Mouse (Mus musculus): ENCODE results near the gene Mafk. TPM values are rescaled to one million over a fixed set of nuclear protein-coding genes. Genes with fewer than 3 reads are reported as not detected.

Mafk gene
- polyA plus RNA-seq (2017; shearing (Covaris generic)) = 107 TPM

GRCm38 (mm10) chr5:139791227-139792158, at the start of gene Mafk:
Gene Mafk, plus strand, starts transcription at chr5:139791513.

GRCm38 (mm10) chr5:139775216-139775926, 15.9 kb upstream of the Mafk start, which contains the start of gene Ints1:
Gene Ints1, minus strand, starts transcription at chr5:139775674.

GRCm38 (mm10) chr5:139819538-139820181, 28.3 kb downstream of the Mafk start, which contains the start of gene Tmem184a:
Gene Tmem184a, minus strand, starts transcription at chr5:139819917.

GRCm38 (mm10) chr5:139826357-139827055, 35.2 kb downstream of the Mafk start, which contains the start of the genes Gm26938 and Psmg3:
Gene Gm26938, minus strand, starts transcription at chr5:139826407.
Gene Psmg3, minus strand, starts transcription at chr5:139826885.

Other genes with a start within 250 kb of the Mafk start
- gene Uncx, start 248.0 kb upstream of the Mafk start, polyA plus RNA-seq (2017; shearing (Covaris generic)) = 0.68 TPM
- not detected for gene Micall2, start 55.2 kb upstream of the Mafk start, polyA plus RNA-seq (2017; shearing (Covaris generic))
- 43.8 TPM for gene Ints1, start 15.8 kb upstream of the Mafk start, polyA plus RNA-seq (2017; shearing (Covaris generic))
- not detected for gene Tmem184a, start 28.4 kb downstream of the Mafk start, polyA plus RNA-seq (2017; shearing (Covaris generic))
- gene Gm26938, start 34.9 kb downstream of the Mafk start, polyA plus RNA-seq (2017; shearing (Covaris generic)) = not detected
- 19.9 TPM for gene Psmg3, start 35.4 kb downstream of the Mafk start, polyA plus RNA-seq (2017; shearing (Covaris generic))
- gene Elfn1, start 116.4 kb downstream of the Mafk start, polyA plus RNA-seq (2017; shearing (Covaris generic)) = not detected

Data from effector memory CD4-positive, alpha-beta T cell, adult 7 months (primary cell).